Mouse (Mus musculus) cerebellum, postnatal 25 days (tissue): ENCODE measurements around the gene Hapln3.

Experiments
- DNase-seq, 2 experiments: peaks; one replicate each; pipeline ENCODE4 v3.0.0; 2021; ENCODE audit warnings: mixed read lengths in 2 of 2

Gene Hapln3

GRCm38 (mm10) chr7:79130843-79131444 lies at the start of gene Hapln3:
Hapln3 (minus strand) TSS chr7:79131018.
- peak in 1 of 2 experiments; percentile 14 for DNase-seq

- no peak for DNase-seq
Measured at GRCm38 (mm10) chr7:79173800-79174199, 43.0 kb upstream of the Hapln3 start.

DNA sequence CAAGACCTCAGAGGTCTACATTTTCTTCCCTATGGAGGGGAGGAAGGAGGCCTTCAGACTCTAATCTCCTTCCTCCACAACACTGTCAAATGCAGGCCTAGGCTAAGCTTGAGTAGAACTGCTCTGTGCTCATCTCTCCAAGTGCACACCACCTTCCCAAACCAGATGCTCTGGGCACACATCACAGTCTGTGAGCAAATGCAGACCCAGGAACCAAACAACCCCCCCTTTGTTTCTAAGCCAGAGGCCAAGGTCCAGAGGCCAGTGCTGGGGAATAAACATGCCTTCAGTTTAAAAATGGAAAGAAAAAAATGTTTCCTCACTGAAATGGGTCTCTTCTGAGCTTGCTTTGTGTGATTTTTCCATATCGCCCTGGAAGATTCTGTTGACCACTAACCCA lies 41.0 kb upstream of the Hapln3 start:
- DNase-seq = no peak

GRCm38 (mm10) chr7:79167006-79167562 lies 36.3 kb upstream of the Hapln3 start:
- DNase-seq = no peak

DNA sequence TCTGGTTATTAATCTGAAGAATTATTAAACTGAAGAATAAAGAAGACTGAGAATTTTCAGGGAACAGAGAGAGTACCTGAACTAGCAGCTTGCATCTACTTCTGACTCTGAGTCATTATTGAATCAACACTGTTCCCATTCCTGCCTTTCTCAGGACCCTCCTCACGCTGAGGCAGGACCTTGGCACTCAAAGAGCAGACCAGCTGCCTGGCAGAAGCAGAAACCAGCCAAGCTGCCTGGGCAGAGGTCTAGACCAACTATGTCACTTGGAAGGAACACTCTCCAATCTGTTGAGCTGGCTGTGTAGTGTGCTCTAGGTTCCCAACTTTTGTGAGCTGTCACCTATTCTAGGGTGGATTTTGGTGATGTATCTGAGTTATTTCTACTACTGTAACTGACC lies 28.6 kb upstream of the Hapln3 start:
- DNase-seq = no peak

DNA sequence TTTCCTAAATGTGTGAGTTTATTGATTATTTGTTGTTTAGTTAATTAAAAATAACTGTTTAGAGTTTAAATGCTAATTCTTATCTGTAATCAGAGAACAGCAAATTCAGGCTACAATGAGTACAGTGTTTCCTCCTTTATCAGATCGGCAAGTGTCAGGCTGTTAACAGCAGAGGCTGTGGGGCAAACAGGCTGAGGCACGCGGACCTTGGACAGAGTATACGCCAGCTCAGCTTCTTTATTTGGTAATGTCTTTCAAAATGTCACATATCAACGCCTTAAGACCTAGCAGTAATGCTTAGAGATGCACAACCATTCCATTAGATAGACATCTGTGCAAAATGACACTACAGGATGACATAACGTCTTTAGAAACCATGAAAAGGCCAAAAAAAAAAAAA lies 18.7 kb upstream of the Hapln3 start:
- DNase-seq = no peak

GRCm38 (mm10) chr7:79148711-79149266 lies 18.0 kb upstream of the Hapln3 start, which contains the start of gene Mfge8:
Mfge8 (minus strand) TSS chr7:79149060.
- peak; percentile 55 to 75 for DNase-seq

DNA sequence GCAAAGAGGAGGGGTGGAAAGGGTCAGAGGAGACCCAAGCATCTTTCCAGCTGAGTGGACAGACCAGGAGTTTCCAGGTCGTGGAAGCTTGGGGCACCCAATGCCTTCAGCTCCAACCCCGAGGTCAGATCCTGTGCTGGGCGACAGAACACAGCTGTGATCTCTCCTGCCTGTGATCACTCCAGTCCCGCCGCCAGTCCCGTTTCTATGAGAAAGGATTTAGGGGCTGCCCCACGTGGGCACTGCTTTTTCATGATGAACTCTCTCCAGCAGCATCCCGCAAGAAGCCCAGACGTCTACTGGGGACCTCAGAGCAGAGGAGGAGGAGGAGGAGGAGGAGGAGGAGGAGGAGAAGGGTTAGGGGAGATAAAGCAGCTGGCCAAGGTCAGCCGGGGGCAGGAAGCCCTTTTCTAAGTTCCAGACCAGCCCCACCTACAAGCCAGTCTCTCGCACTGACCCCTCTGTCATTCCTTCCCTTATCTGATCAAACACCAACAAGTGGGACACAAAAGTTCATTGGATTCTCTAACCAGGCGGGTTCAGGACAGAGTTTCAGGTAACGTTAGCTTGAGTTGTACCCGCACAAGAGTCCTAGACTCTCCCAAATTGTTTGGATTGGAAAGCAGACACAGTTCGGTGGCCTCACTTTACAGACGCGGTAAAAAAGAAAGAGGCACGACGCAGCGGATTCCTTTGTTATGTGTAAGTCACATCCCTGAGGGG lies 17.3 kb upstream of the Hapln3 start:
- no peak for DNase-seq

DNA sequence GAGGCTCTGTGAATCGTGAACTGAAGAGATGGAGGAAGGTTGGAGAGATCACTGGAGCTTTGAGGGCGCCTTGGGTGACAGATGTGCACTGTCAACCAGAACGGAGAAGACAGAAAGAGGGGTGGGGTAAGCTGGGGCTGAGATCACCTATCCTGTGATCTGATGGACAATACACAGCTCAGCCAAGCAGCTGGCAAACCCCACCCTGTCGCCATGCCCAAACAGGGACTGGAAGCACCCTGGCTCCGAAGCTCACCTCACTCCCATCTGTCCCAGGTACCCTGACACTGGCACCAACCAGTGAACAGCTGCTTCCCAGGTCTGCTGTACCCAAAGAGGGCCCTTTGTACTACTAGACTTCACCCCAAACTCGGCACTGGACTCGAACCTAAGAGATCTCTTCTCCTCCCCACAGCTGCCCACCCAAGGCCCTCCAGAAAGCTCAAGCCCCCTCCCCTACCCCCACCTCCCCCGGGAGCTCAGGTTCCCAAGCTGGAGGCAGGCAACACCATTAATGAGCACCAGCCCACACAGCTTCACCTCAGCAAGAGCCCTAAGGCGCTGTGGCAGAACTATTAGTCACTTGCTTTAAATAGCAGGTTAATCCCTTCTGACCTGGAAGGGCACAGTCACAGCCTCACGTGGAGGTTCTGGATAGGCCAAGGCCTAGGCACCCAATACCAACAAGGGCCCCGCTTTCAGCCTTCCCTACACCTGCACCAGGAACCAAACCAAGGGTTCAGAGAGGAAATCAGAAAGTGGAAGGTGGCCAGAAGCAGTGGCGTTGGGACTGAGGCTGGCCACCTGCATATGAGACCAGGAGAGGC lies 16.4 kb upstream of the Hapln3 start:
- DNase-seq = no peak

DNA sequence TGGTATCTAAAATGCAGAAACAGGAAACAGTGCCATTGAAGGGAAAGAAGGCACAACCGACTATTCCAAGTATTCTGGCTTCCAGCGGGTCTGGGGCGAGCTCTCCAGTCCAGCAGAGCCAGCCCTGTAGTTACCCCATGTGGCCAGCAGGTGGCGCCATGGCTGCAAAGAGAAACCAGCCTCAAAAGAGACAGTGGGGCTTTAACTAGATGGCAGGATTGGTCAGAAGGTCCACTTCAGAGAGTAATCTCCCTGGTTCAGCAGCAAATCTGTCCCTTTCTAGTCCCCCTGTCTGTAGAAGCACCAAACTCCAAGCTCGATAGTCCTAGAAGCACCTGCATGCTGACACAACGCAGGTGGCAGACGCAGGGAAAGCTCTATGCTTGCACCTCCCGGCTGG lies 10.1 kb upstream of the Hapln3 start:
- DNase-seq = peak; percentile 80 to 87

GRCm38 (mm10) chr7:79139891-79140591 lies 9.2 kb upstream of the Hapln3 start:
- DNase-seq = no peak

DNA sequence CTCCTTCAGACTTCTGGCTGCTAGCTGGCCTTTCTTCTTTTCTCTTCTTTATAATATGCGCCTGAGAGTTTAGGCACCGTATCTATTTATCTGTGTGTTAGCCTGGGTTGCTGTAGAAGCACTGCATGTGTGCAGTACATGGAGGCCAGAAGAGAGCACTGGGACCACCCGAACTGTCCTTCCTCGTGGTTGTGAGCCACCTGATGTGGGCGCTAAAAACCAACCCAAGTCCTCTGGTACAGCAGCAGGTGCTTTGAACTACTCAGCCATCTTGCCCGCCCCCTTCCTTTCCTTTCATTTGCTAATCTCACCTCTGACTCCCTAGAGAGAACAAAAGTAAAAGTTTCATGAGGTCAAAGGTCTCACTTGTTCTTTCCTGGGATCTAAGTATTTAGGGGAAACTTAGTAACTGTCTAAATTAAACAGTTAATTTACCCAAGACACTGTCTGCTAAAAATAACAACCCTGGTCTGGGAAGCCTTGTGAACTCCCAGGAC lies 8.6 kb upstream of the Hapln3 start:
- no peak for DNase-seq

GRCm38 (mm10) chr7:79133391-79133790 lies 2.6 kb upstream of the Hapln3 start:
- no peak for DNase-seq

DNA sequence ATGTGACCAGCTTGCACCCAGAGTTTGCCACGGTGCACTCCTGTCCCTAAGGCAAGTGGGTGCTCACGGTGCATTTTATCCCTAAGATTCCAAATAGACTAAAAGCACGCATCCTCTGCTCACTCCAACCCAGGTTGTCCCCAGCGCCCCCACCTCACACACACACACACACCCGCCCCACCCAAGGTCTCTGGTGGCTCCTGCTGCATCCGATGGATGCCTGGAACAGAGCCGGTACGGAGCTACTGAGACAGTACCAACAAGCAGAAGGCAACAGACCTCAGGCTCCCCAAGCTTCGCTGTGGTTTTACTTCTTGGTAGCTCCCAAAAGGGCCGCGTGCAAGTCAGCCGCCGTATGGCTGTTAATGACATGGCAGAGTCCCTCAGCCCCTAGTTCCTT lies 433 bp downstream of the Hapln3 start:
- no peak for DNase-seq

DNA sequence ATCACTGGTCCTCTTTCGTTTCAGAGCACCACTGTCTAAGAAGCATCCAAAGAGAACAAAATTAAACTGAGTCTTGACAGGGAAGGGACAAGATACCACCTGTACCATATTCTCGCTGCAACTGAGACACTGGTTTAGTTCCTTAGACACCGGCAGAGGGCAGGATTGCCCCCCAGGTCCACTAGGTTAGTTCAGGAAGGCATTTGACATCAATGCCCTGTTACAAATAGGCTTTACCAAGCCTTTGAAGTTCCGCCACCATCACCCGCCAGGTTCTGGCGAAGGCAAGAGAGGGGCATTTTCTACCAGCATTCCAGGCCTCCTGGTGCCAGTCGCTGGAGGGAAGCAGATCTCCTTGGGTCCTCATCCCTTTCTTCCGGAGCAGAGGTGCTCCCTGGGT lies 935 bp downstream of the Hapln3 start:
- DNase-seq = peak in 1 of 2 experiments; percentile 14

- DNase-seq = no peak
Measured at GRCm38 (mm10) chr7:79123465-79123864, 7.4 kb downstream of the Hapln3 start.

- DNase-seq = no peak
Measured at GRCm38 (mm10) chr7:79113848-79114247, 17.0 kb downstream of the Hapln3 start.

DNA sequence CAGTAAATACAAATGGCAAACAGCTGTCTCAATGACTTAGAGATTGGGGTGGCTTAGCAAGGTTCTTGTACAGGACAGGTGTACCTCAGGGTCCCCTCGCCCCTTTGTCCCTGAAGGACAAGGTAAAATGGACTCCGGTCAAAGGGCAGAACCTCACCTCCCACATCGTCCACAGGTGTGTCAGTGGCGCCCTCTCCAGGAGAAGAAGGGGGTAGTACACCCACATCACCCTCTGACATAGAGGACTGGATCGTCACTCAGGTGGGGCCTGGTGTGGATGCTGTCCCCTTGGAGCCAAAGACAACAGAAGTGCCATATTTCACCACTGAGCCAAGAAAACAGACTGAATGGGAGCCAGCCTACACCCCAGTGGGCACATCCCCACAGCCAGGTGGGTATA lies 34.3 kb downstream of the Hapln3 start:
- DNase-seq = no peak

- peak; percentile 31 to 65 for DNase-seq
Measured at GRCm38 (mm10) chr7:79089111-79089510, 41.7 kb downstream of the Hapln3 start.

DNA sequence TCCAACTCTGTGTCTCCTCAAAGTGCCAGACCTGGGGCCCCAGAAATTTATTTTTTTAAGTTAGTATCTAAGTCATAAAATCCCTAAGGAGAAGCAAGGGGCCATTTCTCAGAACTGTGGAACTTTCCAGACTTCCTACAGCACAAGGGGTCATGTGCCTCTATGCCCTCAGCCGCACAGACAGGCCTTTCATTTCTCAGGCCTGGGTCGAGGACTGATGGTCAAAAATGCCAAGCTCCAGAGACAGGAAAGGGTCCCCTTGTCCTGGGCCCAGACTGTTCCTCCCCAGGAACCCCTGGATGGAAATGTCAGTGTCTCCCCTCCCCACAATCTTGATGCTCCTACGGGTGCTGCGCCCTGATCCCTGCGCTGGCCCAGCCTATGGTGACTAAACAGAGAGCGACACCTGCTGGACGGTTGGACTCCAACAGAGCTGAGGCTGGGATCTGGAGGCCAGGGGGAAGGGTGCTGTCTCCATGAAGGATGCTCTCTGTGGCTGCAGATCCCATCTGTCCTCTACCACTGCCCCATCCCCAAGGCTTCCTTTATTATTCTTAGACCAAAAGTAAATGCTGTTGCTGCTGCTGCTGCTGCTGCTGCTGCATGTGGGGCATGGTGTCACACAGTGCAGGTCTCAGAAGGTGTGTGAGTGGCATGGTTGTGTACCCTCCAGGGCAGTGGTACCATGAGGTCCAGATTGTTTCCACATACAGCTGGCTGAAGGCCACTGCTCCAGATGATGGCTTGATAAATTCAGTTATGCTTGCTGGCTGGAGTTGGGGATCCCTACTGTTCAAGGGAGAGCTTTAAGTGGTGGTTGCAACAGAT lies 50.0 kb downstream of the Hapln3 start:
- peak; percentile 59 to 81 for DNase-seq

- DNase-seq = peak in 1 of 2 experiments; percentile 31
Measured at GRCm38 (mm10) chr7:79079212-79079611, 51.6 kb downstream of the Hapln3 start.
